Mouse (Mus musculus): ENCODE measurements at regions not wholly inside any gene's neighbourhood (a gene's known extent, or its start where the extent isn't known, plus 50 kb on each side); places are given as distances from the start of the nearest gene placed in this dataset.

GRCm38 (mm10) chr8:96047686-96048085 is 159.3 kb upstream of the Got2 start:
- TF ChIP-seq EP300 (IDR thresholded peaks at IDR 0.05) (no peak), CTCF (IDR thresholded peaks at IDR 0.05) (no peak)
